ENCODE assay signal across 12 mouse cellular contexts in genomic region chr9:111273958-111274357, GRCm38 (mm10). TPM values are rescaled to one million over a fixed set of nuclear protein-coding genes. Genes with fewer than 3 reads are reported as not detected.
DNase-seq lines count a peak whose midpoint lies in the region; ATAC-seq and TF ChIP-seq lines count a peak whose summit lies in the region.
"Had no signal": no experiment of that assay in that cellular context is flagged by ENCODE, and none has a peak within 500 bp of the region (broad histone marks: within the 10 kb centered on the region; RNA-seq: fewer than 3 reads in every experiment).

No protein-coding gene starts in this region.

- H3K9me3 ChIP-seq in kidney, embryonic 14.5 days (ENCODE audit: control insufficient read depth, low read length): no peaks in the 10 kb centered on the region
- no peaks in the 10 kb centered on the region for H3K9me3 ChIP-seq in embryonic facial prominence, embryonic 15.5 days (replicated peaks)
- no peaks in the 10 kb centered on the region for H3K9me3 ChIP-seq in intestine, embryonic 15.5 days
- no peaks in the 10 kb centered on the region for H3K9me3 ChIP-seq in midbrain, embryonic 16.5 days (replicated peaks; ENCODE audit: control insufficient read depth, low read length, poor library complexity, severe bottlenecking)

- peak overlapping the region; percentile 70 for H3K4me2 ChIP-seq in kidney, embryonic 14.5 days (replicated peaks; ENCODE audit: low read depth, low read length)
- H3K4me2 ChIP-seq in embryonic facial prominence, embryonic 15.5 days (replicated peaks): peak overlapping the region; percentile 76
- peak overlapping the region; percentile 60 for H3K4me2 ChIP-seq in intestine, embryonic 15.5 days (replicated peaks)
- peak overlapping the region; percentile 96; the same call in 1 of the 2 replicates for H3K4me2 ChIP-seq in midbrain, embryonic 16.5 days (ENCODE audit: low read length)

- TF ChIP-seq POLR2A in thymus, adult 2 months (IDR thresholded peaks at IDR 0.05; ENCODE audit: control insufficient read depth, extremely low read depth, insufficient read depth, low read length, poor library complexity): no peak

- H3K27me3 ChIP-seq in kidney, embryonic 14.5 days (ENCODE audit: control insufficient read depth, insufficient read depth, low read length): no peaks in the 10 kb centered on the region
- H3K27me3 ChIP-seq in embryonic facial prominence, embryonic 15.5 days: no peaks in the 10 kb centered on the region
- no peaks in the 10 kb centered on the region for H3K27me3 ChIP-seq in intestine, embryonic 15.5 days (replicated peaks)
- no peaks in the 10 kb centered on the region for H3K27me3 ChIP-seq in midbrain, embryonic 16.5 days (ENCODE audit: control insufficient read depth, insufficient read depth, low read depth, low read length)
- no peaks in the 10 kb centered on the region for H3K27me3 ChIP-seq in thymus, adult 2 months (ENCODE audit: control insufficient read depth, insufficient read depth, low read length)

- 73% methylated on average over 1 of the region's 1 CpGs for WGBS in kidney, embryonic 14.5 days
- WGBS in embryonic facial prominence, embryonic 15.5 days: 83% methylated on average over 1 of the region's 1 CpGs
- WGBS in intestine, embryonic 15.5 days: 74% methylated on average over 1 of the region's 1 CpGs
- WGBS in midbrain, embryonic 16.5 days: 91% methylated on average over 1 of the region's 1 CpGs
- WGBS in thymus, adult 2 months: 82% methylated on average over 1 of the region's 1 CpGs

- peaks cover 35% of the 10 kb centered on the region for H3K36me3 ChIP-seq in kidney, embryonic 14.5 days (ENCODE audit: control insufficient read depth, insufficient read depth, low read length)
- peaks cover 14% of the 10 kb centered on the region for H3K36me3 ChIP-seq in embryonic facial prominence, embryonic 15.5 days
- H3K36me3 ChIP-seq in intestine, embryonic 15.5 days: no peaks in the 10 kb centered on the region
- H3K36me3 ChIP-seq in midbrain, embryonic 16.5 days (ENCODE audit: control insufficient read depth, insufficient read depth, low read length): peaks cover 5% of the 10 kb centered on the region; the same call in 1 of the 2 replicates
- H3K36me3 ChIP-seq in thymus, adult 2 months (ENCODE audit: control insufficient read depth, insufficient read depth, low read length): peaks cover 22% of the 10 kb centered on the region

- no peak overlapping the region for H3K9ac ChIP-seq in kidney, embryonic 14.5 days (ENCODE audit: low read depth, low read length)
- H3K9ac ChIP-seq in embryonic facial prominence, embryonic 15.5 days: no peak overlapping the region
- no peak overlapping the region for H3K9ac ChIP-seq in intestine, embryonic 15.5 days
- H3K9ac ChIP-seq in midbrain, embryonic 16.5 days (ENCODE audit: low read depth, low read length): no peak overlapping the region

- H3K4me3 ChIP-seq in kidney, embryonic 14.5 days (ENCODE audit: low read length): peak overlapping the region; percentile 87; the same call in 1 of the 2 replicates
- no peak overlapping the region for H3K4me3 ChIP-seq in embryonic facial prominence, embryonic 15.5 days (replicated peaks)
- H3K4me3 ChIP-seq in intestine, embryonic 15.5 days (replicated peaks): peak overlapping the region; percentile 74; the same call in 1 of the 2 replicates
- no peak overlapping the region for H3K4me3 ChIP-seq in midbrain, embryonic 16.5 days (ENCODE audit: low read depth, low read length)
- no peak overlapping the region for H3K4me3 ChIP-seq in thymus, adult 2 months (ENCODE audit: control insufficient read depth, insufficient read depth, low read length)

- no peak overlapping the region for H3K27ac ChIP-seq in kidney, embryonic 14.5 days (ENCODE audit: low read depth, low read length)
- H3K27ac ChIP-seq in embryonic facial prominence, embryonic 15.5 days (replicated peaks): no peak overlapping the region
- no peak overlapping the region for H3K27ac ChIP-seq in intestine, embryonic 15.5 days
- no peak overlapping the region for H3K27ac ChIP-seq in midbrain, embryonic 16.5 days (ENCODE audit: low read length)
- no peak overlapping the region for H3K27ac ChIP-seq in thymus, adult 2 months (ENCODE audit: control insufficient read depth, insufficient read depth, low read length)

- no peak for DNase-seq in kidney, postnatal 36 days
- DNase-seq in gastrocnemius, postnatal 10 days: no peak
- no peak for DNase-seq in thymus, adult 2 months
- no peak for DNase-seq in thymus, postnatal 0 days (ENCODE audit: low spot score)
- DNase-seq: adrenal gland, postnatal 25 days; right cerebral cortex, adult 18-20 months had no signal

- no peak for ATAC-seq in kidney, embryonic 14.5 days (ENCODE audit: low FRiP score, low TSS enrichment)
- ATAC-seq in embryonic facial prominence, embryonic 15.5 days (ENCODE audit: insufficient number of reproducible peaks, low FRiP score, low TSS enrichment, low read depth): no peak
- no peak for ATAC-seq in intestine, embryonic 15.5 days
- no peak for ATAC-seq in midbrain, embryonic 16.5 days

- peaks cover 30% of the 10 kb centered on the region for H3K4me1 ChIP-seq in kidney, embryonic 14.5 days (ENCODE audit: control insufficient read depth, insufficient read depth, low read length)
- H3K4me1 ChIP-seq in embryonic facial prominence, embryonic 15.5 days: peaks cover 33% of the 10 kb centered on the region
- H3K4me1 ChIP-seq in intestine, embryonic 15.5 days (replicated peaks): peaks cover 13% of the 10 kb centered on the region
- H3K4me1 ChIP-seq in midbrain, embryonic 16.5 days (ENCODE audit: control insufficient read depth, insufficient read depth, low read length): peaks cover 57% of the 10 kb centered on the region
- H3K4me1 ChIP-seq in thymus, adult 2 months (replicated peaks; ENCODE audit: control insufficient read depth, insufficient read depth, low read length): peaks cover 7% of the 10 kb centered on the region

- TF ChIP-seq CTCF in thymus, adult 2 months (IDR thresholded peaks at IDR 0.05; ENCODE audit: borderline replicate concordance, control insufficient read depth, extremely low read depth, insufficient read depth, low read length, poor library complexity): no peak

RNA-seq across cellular contexts. Expression of gene Epm2aip1, which starts 2.2 kb away (rescaled TPM):
- polyA plus RNA-seq in kidney, embryonic 14.5 days (2014; fragmentation: Nextera tagmentation; extraction: Ambion mirVana): 21.6 and 36.5 TPM in 2 replicates
- 27.4 and 28.4 TPM in 2 replicates for polyA plus RNA-seq in embryonic facial prominence, embryonic 15.5 days (2015; fragmentation: Nextera tagmentation; extraction: Ambion mirVana)
- polyA plus RNA-seq in intestine, embryonic 15.5 days (2015; fragmentation: Nextera tagmentation; extraction: Ambion mirVana): 20.5 and 23.5 TPM in 2 replicates
- polyA plus RNA-seq in midbrain, embryonic 16.5 days (2015; fragmentation: Nextera tagmentation; extraction: Ambion mirVana): 71.7 and 74.6 TPM in 2 replicates
- 10 to 100 TPM; 26.8 to 29.9 TPM for total RNA-seq in gastrocnemius, postnatal 10 days (2021)
- 22.9 and 29.1 TPM in 2 replicates for polyA plus RNA-seq in thymus, adult 2 months (2012; rRNA removed)
- polyA plus RNA-seq in thymus, postnatal 0 days (2015; fragmentation: Nextera tagmentation; extraction: Ambion mirVana): 19.9 and 22.8 TPM in 2 replicates

RNA-seq across cellular contexts. Expression of gene Mlh1, which starts 2.4 kb away (rescaled TPM):
- polyA plus RNA-seq in kidney, embryonic 14.5 days (2014; fragmentation: Nextera tagmentation; extraction: Ambion mirVana): 27.2 and 40.1 TPM in 2 replicates
- polyA plus RNA-seq in embryonic facial prominence, embryonic 15.5 days (2015; fragmentation: Nextera tagmentation; extraction: Ambion mirVana): 33.2 and 34.3 TPM in 2 replicates
- 43.4 and 44.9 TPM in 2 replicates for polyA plus RNA-seq in intestine, embryonic 15.5 days (2015; fragmentation: Nextera tagmentation; extraction: Ambion mirVana)
- 27.3 and 31.0 TPM in 2 replicates for polyA plus RNA-seq in midbrain, embryonic 16.5 days (2015; fragmentation: Nextera tagmentation; extraction: Ambion mirVana)
- total RNA-seq in gastrocnemius, postnatal 10 days (2021): 10 to 100 TPM; 11.1 to 17.8 TPM
- 23.6 and 24.6 TPM in 2 replicates for polyA plus RNA-seq in thymus, adult 2 months (2012; rRNA removed)
- 30.4 and 32.1 TPM in 2 replicates for polyA plus RNA-seq in thymus, postnatal 0 days (2015; fragmentation: Nextera tagmentation; extraction: Ambion mirVana)

RNA-seq across cellular contexts. Expression of gene Trank1, which starts 37.6 kb away (rescaled TPM):
- 0.24 and 0.31 TPM in 2 replicates for polyA plus RNA-seq in kidney, embryonic 14.5 days (2014; fragmentation: Nextera tagmentation; extraction: Ambion mirVana)
- polyA plus RNA-seq in embryonic facial prominence, embryonic 15.5 days (2015; fragmentation: Nextera tagmentation; extraction: Ambion mirVana): 0.54 and 0.68 TPM in 2 replicates
- 0.11 TPM in 1 of 2 replicates, not detected in the other for polyA plus RNA-seq in intestine, embryonic 15.5 days (2015; fragmentation: Nextera tagmentation; extraction: Ambion mirVana)
- polyA plus RNA-seq in midbrain, embryonic 16.5 days (2015; fragmentation: Nextera tagmentation; extraction: Ambion mirVana): 17.7 and 20.7 TPM in 2 replicates
- total RNA-seq in gastrocnemius, postnatal 10 days (2021): under 1 TPM; 0.49 to 0.52 TPM
- polyA plus RNA-seq in thymus, adult 2 months (2012; rRNA removed): 0.11 and 0.13 TPM in 2 replicates
- polyA plus RNA-seq in thymus, postnatal 0 days (2015; fragmentation: Nextera tagmentation; extraction: Ambion mirVana): 0.04 and 0.05 TPM in 2 replicates
- total RNA-seq: common myeloid progenitor, adult 5-6 weeks; granulocyte monocyte progenitor cell, adult 5-6 weeks had no signal

Comparison
In these comparisons a context has a peak if more than half of its experiments do, and no peak if none do; other contexts are left out.
1. H3K4me3 ChIP-seq: peak in kidney, embryonic 14.5 days (single experiment) and intestine, embryonic 15.5 days (single experiment); none in embryonic facial prominence, embryonic 15.5 days (single experiment), midbrain, embryonic 16.5 days (single experiment) and thymus, adult 2 months (single experiment).
2. RNA of gene Trank1, which starts 37.6 kb away (polyA plus RNA-seq): 17.7 to 20.7 TPM in midbrain, embryonic 16.5 days; 0.54 to 0.68 TPM in embryonic facial prominence, embryonic 15.5 days, 0.24 to 0.31 TPM in kidney, embryonic 14.5 days, 0.11 to 0.13 TPM in thymus, adult 2 months, 0.11 TPM in intestine, embryonic 15.5 days and 0.04 to 0.05 TPM in thymus, postnatal 0 days; every median in the first group is over 10 times any median in the second.
3. Peak in every context shown above with its lines, with median percentiles within 50 percentile points of each other: H3K4me2 ChIP-seq.